17 mouse cellular contexts compared by ENCODE assay signal in the genomic region with DNA sequence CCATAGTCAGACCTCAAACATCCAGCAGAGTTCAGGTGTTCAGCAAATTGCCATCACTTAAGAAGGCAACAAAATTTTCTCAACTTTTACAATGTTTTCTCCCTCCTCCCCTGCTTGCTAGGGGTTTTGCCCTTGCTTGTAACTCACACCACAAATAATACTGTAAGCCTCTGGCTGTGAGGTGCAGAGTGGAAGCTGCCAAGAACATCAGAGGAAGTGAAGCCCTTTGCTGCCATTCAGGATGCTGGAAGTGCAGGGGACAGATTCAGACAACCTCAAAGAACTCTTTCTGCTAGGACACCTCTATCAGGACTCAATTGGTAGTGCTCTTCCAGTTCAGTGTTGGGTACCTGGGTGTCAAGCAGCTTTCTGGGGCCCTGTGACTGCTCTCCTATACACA.
"Had no signal": no experiment of that assay in that cellular context is flagged by ENCODE, and none has a peak within 500 bp of the region (broad histone marks: within the 10 kb centered on the region; RNA-seq: fewer than 3 reads in every experiment).

No protein-coding gene starts in this region.

- H3K27me3 ChIP-seq: liver, embryonic 12.5 days; liver, embryonic 15.5 days; midbrain, embryonic 13.5 days; neural tube, embryonic 13.5 days had no signal

- H3K36me3 ChIP-seq: liver, embryonic 12.5 days; liver, embryonic 15.5 days; midbrain, embryonic 10.5 days; midbrain, embryonic 13.5 days; neural tube, embryonic 13.5 days had no signal

- H3K4me2 ChIP-seq: liver, embryonic 12.5 days; liver, embryonic 15.5 days; midbrain, embryonic 13.5 days; neural tube, embryonic 13.5 days had no signal

- H3K4me3 ChIP-seq: liver, embryonic 12.5 days; liver, embryonic 15.5 days; megakaryocyte, embryonic 14.5 days; midbrain, embryonic 10.5 days; midbrain, embryonic 13.5 days; myocyte; neural tube, embryonic 13.5 days had no signal

- DNase-seq: kidney, adult 8-10 months; kidney, postnatal 14 days; kidney, postnatal 4 days; liver; lung, postnatal 14 days; retina, postnatal 1 day; right cerebral cortex, postnatal 25 days; thymus, adult 18-20 months; thymus, postnatal 36 days had no signal

- H3K9me3 ChIP-seq: liver, embryonic 12.5 days; liver, embryonic 15.5 days; megakaryocyte, embryonic 14.5 days; midbrain, embryonic 10.5 days; midbrain, embryonic 13.5 days; neural tube, embryonic 13.5 days had no signal

- H3K4me1 ChIP-seq: liver, embryonic 12.5 days; midbrain, embryonic 10.5 days; midbrain, embryonic 13.5 days; neural tube, embryonic 13.5 days had no signal

- H3K9ac ChIP-seq: liver, embryonic 12.5 days; liver, embryonic 15.5 days; midbrain, embryonic 13.5 days; neural tube, embryonic 13.5 days had no signal

- ATAC-seq: liver, embryonic 12.5 days; midbrain, embryonic 13.5 days; midbrain, embryonic 16.5 days had no signal

- H3K27ac ChIP-seq: liver, embryonic 12.5 days; liver, embryonic 15.5 days; midbrain, embryonic 10.5 days; midbrain, embryonic 13.5 days; neural tube, embryonic 13.5 days had no signal
